Mouse (Mus musculus) midbrain, embryonic 16.5 days (tissue): ENCODE measurements around the gene Ppp2r3a. TPM values are rescaled to one million over a fixed set of nuclear protein-coding genes. Genes with fewer than 3 reads are reported as not detected.

Source experiments
- ATAC-seq: fragments of 200-750 bp; cut with Nextera tagmentation; 2 replicates; pipeline ENCODE4 v1.8.0; 2017; ENCODE audit warnings: moderate TSS enrichment
- H3K27ac ChIP-seq: fragments of 300-500 bp; sonication (generic); 2 replicates; pipeline ENCODE4 v1.5.1; 2014; ENCODE audit warnings: mild to moderate bottlenecking, low read length, mixed read lengths
- H3K27me3 ChIP-seq: fragments of 300-500 bp; sonication (generic); 2 replicates; pipeline ENCODE4 v1.6.1; 2014; ENCODE audit warnings: low read depth, low read length, mixed read lengths; ENCODE audit not compliant: control insufficient read depth, insufficient read depth
- H3K36me3 ChIP-seq: fragments of 300-500 bp; sonication (generic); 2 replicates; pipeline ENCODE4 v1.6.1; 2014; ENCODE audit warnings: mild to moderate bottlenecking, low read length, moderate library complexity, mixed read lengths; ENCODE audit not compliant: control insufficient read depth, insufficient read depth
- H3K4me1 ChIP-seq: fragments of 300-500 bp; sonication (generic); 2 replicates; pipeline ENCODE4 v1.6.1; 2014; ENCODE audit warnings: mild to moderate bottlenecking, low read length, mixed read lengths; ENCODE audit not compliant: control insufficient read depth, insufficient read depth
- H3K4me2 ChIP-seq: fragments of 300-500 bp; sonication (generic); 2 replicates; pipeline ENCODE4 v1.6.1; 2014; ENCODE audit warnings: mild to moderate bottlenecking, low read length, mixed read lengths
- H3K4me3 ChIP-seq: fragments of 300-500 bp; sonication (generic); 2 replicates; pipeline ENCODE4 v1.5.1; 2014; ENCODE audit warnings: low read depth, mild to moderate bottlenecking, low read length, moderate library complexity, mixed read lengths
- H3K9ac ChIP-seq: fragments of 300-500 bp; sonication (generic); 2 replicates; pipeline ENCODE4 v1.6.1; 2014; ENCODE audit warnings: low read depth, low read length, mixed read lengths
- H3K9me3 ChIP-seq: fragments of 300-500 bp; sonication (generic); replicated peaks from 2 replicates; pipeline ENCODE4 v1.6.1; 2014; ENCODE audit warnings: mild to moderate bottlenecking, low read length, mixed read lengths; ENCODE audit not compliant: control insufficient read depth, poor library complexity, severe bottlenecking
- WGBS: fragments of 180-500 bp; shearing (Covaris S2); extraction: QIAGEN DNeasy Blood & Tissue Kit; methylation state at CpG from one replicate; pipeline ENCODE4 v1.1.7; 2014; 5-methylcytosine and 5-hydroxymethylcytosine counted together
- polyA plus RNA-seq: library from polyadenylated mRNA; unstranded; fragments of >200 nt; fragmentation: Nextera tagmentation; extraction: Ambion mirVana; gene quantifications from 2 replicates; pipeline ENCODE4 v1.2.1, GENCODE M21; 2015

The Ppp2r3a gene
- polyA plus RNA-seq, 1 experiment from 2014 or later = 22.8 TPM

GRCm38 (mm10) chr9:101077486-101077885 lies 174.1 kb downstream of the Ppp2r3a start:
- Histone ChIP-seq H3K4me2 (peak overlapping the region; percentile 77), H3K27ac (no peak overlapping the region), H3K36me3 (no peaks in the 10 kb centered on the region), H3K4me1 (peaks cover 36% of the 10 kb centered on the region), H3K9me3 (no peaks in the 10 kb centered on the region), H3K27me3 (no peaks in the 10 kb centered on the region), H3K4me3 (peak overlapping the region; percentile 96), H3K9ac (no peak overlapping the region)
- no peak for ATAC-seq

- H3K4me2 ChIP-seq = peak overlapping the region; percentile 77
- H3K4me3 ChIP-seq = peak overlapping the region; percentile 96
- H3K9ac ChIP-seq = peak overlapping the region; percentile 99
- H3K27ac ChIP-seq = no peak overlapping the region
- WGBS = 1% methylated on average over 18 of the region's 18 CpGs
- no peaks in the 10 kb centered on the region for H3K36me3 ChIP-seq
- H3K9me3 ChIP-seq = no peaks in the 10 kb centered on the region
- no peak for ATAC-seq
- peaks cover 36% of the 10 kb centered on the region for H3K4me1 ChIP-seq
- no peaks in the 10 kb centered on the region for H3K27me3 ChIP-seq
Measured at GRCm38 (mm10) chr9:101076095-101076875, 175.3 kb downstream of the Ppp2r3a start.

GRCm38 (mm10) chr9:101075694-101076093 lies 175.9 kb downstream of the Ppp2r3a start:
- Histone ChIP-seq H3K9me3 (no peaks in the 10 kb centered on the region), H3K27me3 (no peaks in the 10 kb centered on the region), H3K27ac (no peak overlapping the region), H3K4me1 (peaks cover 36% of the 10 kb centered on the region), H3K36me3 (no peaks in the 10 kb centered on the region), H3K4me3 (peak overlapping the region; percentile 96), H3K9ac (peak overlapping the region; percentile 99), H3K4me2 (peak overlapping the region; percentile 77)
- WGBS = 1% methylated on average over 8 of the region's 8 CpGs
- no peak for ATAC-seq

- Histone ChIP-seq H3K4me2 (peak overlapping the region; percentile 77), H3K9ac (peak overlapping the region; percentile 99), H3K27me3 (no peaks in the 10 kb centered on the region), H3K4me3 (peak overlapping the region; percentile 96), H3K36me3 (no peaks in the 10 kb centered on the region), H3K4me1 (peaks cover 32% of the 10 kb centered on the region), H3K9me3 (no peaks in the 10 kb centered on the region), H3K27ac (peak overlapping the region; percentile 100)
- ATAC-seq = no peak
- 0% methylated on average over 25 of the region's 25 CpGs for WGBS
Measured at GRCm38 (mm10) chr9:101075091-101075581, 176.5 kb downstream of the Ppp2r3a start.

- H3K9me3 ChIP-seq = no peaks in the 10 kb centered on the region
- H3K27me3 ChIP-seq = no peaks in the 10 kb centered on the region
- H3K4me1 ChIP-seq = peaks cover 28% of the 10 kb centered on the region
- peak overlapping the region; percentile 100 for H3K27ac ChIP-seq
- H3K4me2 ChIP-seq = peak overlapping the region; percentile 77
- peak overlapping the region; percentile 96 for H3K4me3 ChIP-seq
- peak; percentile 83 for ATAC-seq
- no peaks in the 10 kb centered on the region for H3K36me3 ChIP-seq
- 0% methylated on average over 48 of the region's 100 CpGs for WGBS
- peak overlapping the region; percentile 99 for H3K9ac ChIP-seq
Measured at GRCm38 (mm10) chr9:101074332-101075021, 177.1 kb downstream of the Ppp2r3a start.

- WGBS = 0% methylated on average over 16 of the region's 43 CpGs
- peak; percentile 75 for ATAC-seq
- Histone ChIP-seq H3K9me3 (no peaks in the 10 kb centered on the region), H3K4me3 (peak within 1 kb of the TSS; percentile 96), H3K27me3 (no peaks in the 10 kb centered on the region), H3K4me2 (peak within 1 kb of the TSS; percentile 77), H3K36me3 (no peaks in the 10 kb centered on the region), H3K9ac (peak within 1 kb of the TSS; percentile 99), H3K4me1 (peaks cover 22% of the 10 kb centered on the region), H3K27ac (peak within 1 kb of the TSS; percentile 100)
Measured at GRCm38 (mm10) chr9:101073987-101074331, 177.6 kb downstream of the Ppp2r3a start, which contains the start of gene Msl2. Gene Msl2, plus strand, starts transcription at chr9:101074101.

- Histone ChIP-seq H3K36me3 (no peaks in the 10 kb centered on the region), H3K4me1 (peaks cover 16% of the 10 kb centered on the region), H3K9me3 (no peaks in the 10 kb centered on the region), H3K27me3 (no peaks in the 10 kb centered on the region), H3K9ac (peak overlapping the region; percentile 95), H3K27ac (peak overlapping the region; percentile 93), H3K4me2 (peak overlapping the region; percentile 76), H3K4me3 (peak overlapping the region; percentile 96)
- peak; percentile 94 for ATAC-seq
- WGBS = 1% methylated on average over 59 of the region's 65 CpGs
Measured at GRCm38 (mm10) chr9:101073041-101073986, 178.3 kb downstream of the Ppp2r3a start.

- Histone ChIP-seq H3K27ac (no peak overlapping the region), H3K9me3 (no peaks in the 10 kb centered on the region), H3K4me3 (no peak overlapping the region), H3K36me3 (no peaks in the 10 kb centered on the region; the same call in 1 of the 2 replicates), H3K4me2 (no peak overlapping the region), H3K27me3 (no peaks in the 10 kb centered on the region), H3K4me1 (peaks cover 10% of the 10 kb centered on the region), H3K9ac (no peak overlapping the region)
- ATAC-seq = no peak
- WGBS = 34% methylated on average over 5 of the region's 5 CpGs
Measured at GRCm38 (mm10) chr9:101072506-101072905, 179.1 kb downstream of the Ppp2r3a start.
